Mouse (Mus musculus) adrenal gland, postnatal 36 days (tissue): ENCODE measurements at regions not wholly inside any gene's neighbourhood (a gene's known extent, or its start where the extent isn't known, plus 50 kb on each side); places are given as distances from the start of the nearest gene placed in this dataset.

Experiments used
- DNase-seq, 2 experiments: peaks; one replicate each; pipeline ENCODE4 v3.0.0; 2021; ENCODE audit warnings: mixed read lengths in 1 of 2

GRCm38 (mm10) chr6:117505431-117505830 is 335.5 kb upstream of the Zfp637 start:
- peak in 1 of 2 experiments; percentile 30 for DNase-seq

- no peak for DNase-seq
Observed at GRCm38 (mm10) chr6:117506619-117507018, 334.4 kb upstream of the Zfp637 start.

- peak; percentile 31 to 51 for DNase-seq
Observed at GRCm38 (mm10) chr6:117508860-117509259, 332.1 kb upstream of the Zfp637 start.

GRCm38 (mm10) chr6:117510026-117510425 is 331.0 kb upstream of the Zfp637 start:
- no peak for DNase-seq

- no peak for DNase-seq
Observed at GRCm38 (mm10) chr6:117514831-117515230, 326.1 kb upstream of the Zfp637 start.

GRCm38 (mm10) chr6:117516906-117517305 is 324.1 kb upstream of the Zfp637 start:
- peak; percentile 23 to 48 for DNase-seq

- DNase-seq = no peak
Observed at GRCm38 (mm10) chr6:117518939-117519338, 322.0 kb upstream of the Zfp637 start.

GRCm38 (mm10) chr6:117519466-117519865 is 321.5 kb upstream of the Zfp637 start:
- DNase-seq = no peak

- DNase-seq = no peak
Observed at GRCm38 (mm10) chr6:117526161-117526935, 314.6 kb upstream of the Zfp637 start.

- DNase-seq = no peak
Observed at GRCm38 (mm10) chr6:117527526-117527925, 313.5 kb upstream of the Zfp637 start.

GRCm38 (mm10) chr6:117534149-117534548 is 306.8 kb upstream of the Zfp637 start:
- no peak for DNase-seq

GRCm38 (mm10) chr6:117534991-117535390 is 306.0 kb upstream of the Zfp637 start:
- DNase-seq = peak; percentile 57 to 70

- no peak for DNase-seq
Observed at GRCm38 (mm10) chr6:117536084-117536483, 304.9 kb upstream of the Zfp637 start.

GRCm38 (mm10) chr6:117542431-117542830 is 298.5 kb upstream of the Zfp637 start:
- no peak for DNase-seq

- no peak for DNase-seq
Observed at GRCm38 (mm10) chr6:117544276-117545196, 296.4 kb upstream of the Zfp637 start.

- DNase-seq = no peak
Observed at GRCm38 (mm10) chr6:117550930-117551329, 290.1 kb upstream of the Zfp637 start.

- DNase-seq = peak in 1 of 2 experiments; percentile 40
Observed at GRCm38 (mm10) chr6:117552006-117552667, 288.8 kb upstream of the Zfp637 start.

- no peak for DNase-seq
Observed at GRCm38 (mm10) chr6:117563159-117563558, 277.8 kb upstream of the Zfp637 start.

- DNase-seq = no peak
Observed at GRCm38 (mm10) chr6:117563704-117564103, 277.3 kb upstream of the Zfp637 start.

- no peak for DNase-seq
Observed at GRCm38 (mm10) chr6:117566786-117567185, 274.2 kb upstream of the Zfp637 start.

- no peak for DNase-seq
Observed at GRCm38 (mm10) chr6:117567691-117568090, 273.3 kb upstream of the Zfp637 start.

GRCm38 (mm10) chr6:117569576-117570326 is 271.2 kb upstream of the Zfp637 start:
- no peak for DNase-seq
